Mouse (Mus musculus) megakaryocyte, embryonic 14.5 days (primary cell): ENCODE results near the gene Zfp990. TPM values are rescaled to one million over a fixed set of nuclear protein-coding genes. Genes with fewer than 3 reads are reported as not detected.
"Not testable (repeated sequence)": the region's sequence is repeated elsewhere in the genome, so short reads cannot be mapped to it uniquely, and the experiment has no call there.

ENCODE experiments used
- H3K27me3 ChIP-seq: replicated peaks from 2 replicates; pipeline ENCODE3; 2012; ENCODE audit warnings: inconsistent platforms
- H3K36me3 ChIP-seq: replicated peaks from 2 replicates; pipeline ENCODE3; 2012; ENCODE audit warnings: low read length, inconsistent platforms, mixed read lengths
- H3K4me1 ChIP-seq: 2 replicates; pipeline ENCODE4 v1.6.1; 2012; ENCODE audit warnings: inconsistent platforms
- H3K4me3 ChIP-seq: replicated peaks from 2 replicates; pipeline ENCODE3; 2012; ENCODE audit warnings: moderate library complexity, mild to moderate bottlenecking, inconsistent platforms
- H3K9me3 ChIP-seq: 2 replicates; pipeline ENCODE4 v1.6.1; 2012; ENCODE audit warnings: inconsistent platforms
- FLI1 ChIP-seq: IDR thresholded peaks from 2 replicates; pipeline ENCODE4 v1.6.1; 2012; ENCODE audit warnings: low read length, inconsistent platforms, mixed read lengths
- GATA1 ChIP-seq: IDR thresholded peaks from 3 replicates; pipeline ENCODE4 v1.6.1; 2012; ENCODE audit warnings: mixed read lengths, low read length, inconsistent platforms, borderline replicate concordance
- polyA plus RNA-seq: library from polyadenylated mRNA; stranded (reverse); fragments of >175 nt; gene quantifications from 2 replicates; pipeline ENCODE4 v1.2.3, GENCODE M21; 2012; ENCODE audit warnings: low replicate concordance; ENCODE audit not compliant: insufficient read depth

The Zfp990 gene
- polyA plus RNA-seq, 1 experiment, result 0.08 TPM

GRCm38 (mm10) chr4:145545734-145546349 lies 35.3 kb downstream of the Zfp990 start:
- H3K4me1 ChIP-seq, H3K27me3 ChIP-seq, H3K36me3 ChIP-seq: not testable (repeated sequence)
- Histone ChIP-seq H3K4me3 (peak overlapping the region; percentile 2), H3K9me3 (peaks cover 49% of the 10 kb centered on the region)
- peak; percentile 47; the same call in 1 of the 3 replicates for TF ChIP-seq GATA1

GRCm38 (mm10) chr4:145546477-145546876 lies 35.9 kb downstream of the Zfp990 start:
- H3K36me3 ChIP-seq, H3K4me1 ChIP-seq, H3K27me3 ChIP-seq, H3K4me3 ChIP-seq: not testable (repeated sequence)
- peaks cover 46% of the 10 kb centered on the region for H3K9me3 ChIP-seq

- H3K4me1 ChIP-seq, result no peaks in the 10 kb centered on the region
- peaks cover 34% of the 10 kb centered on the region for H3K9me3 ChIP-seq
- TF ChIP-seq FLI1 (no peak), GATA1 (no peak)
Measured at GRCm38 (mm10) chr4:145556680-145557079, 46.1 kb downstream of the Zfp990 start.

GRCm38 (mm10) chr4:145559505-145560099 lies 49.0 kb downstream of the Zfp990 start:
- TF ChIP-seq GATA1, result no peak
- no peak for TF ChIP-seq FLI1
- Histone ChIP-seq H3K4me3 (no peak overlapping the region), H3K4me1 (no peaks in the 10 kb centered on the region), H3K27me3 (no peaks in the 10 kb centered on the region), H3K36me3 (no peaks in the 10 kb centered on the region), H3K9me3 (peaks cover 19% of the 10 kb centered on the region)

More at GRCm38 (mm10) chr4:145556680-145557079, 46.1 kb downstream of the Zfp990 start:
- Histone ChIP-seq H3K4me3 (no peak overlapping the region), H3K27me3 (no peaks in the 10 kb centered on the region), H3K36me3 (no peaks in the 10 kb centered on the region)

- TF ChIP-seq GATA1 (no peak), FLI1 (no peak)
- Histone ChIP-seq H3K9me3 (peaks cover 16% of the 10 kb centered on the region), H3K36me3 (no peaks in the 10 kb centered on the region), H3K4me3 (no peak overlapping the region), H3K27me3 (no peaks in the 10 kb centered on the region), H3K4me1 (no peaks in the 10 kb centered on the region)
Measured at GRCm38 (mm10) chr4:145564111-145564821, 53.7 kb downstream of the Zfp990 start.

GRCm38 (mm10) chr4:145570461-145570860 lies 59.9 kb downstream of the Zfp990 start:
- not testable (repeated sequence) for H3K36me3 ChIP-seq, H3K4me3 ChIP-seq, H3K27me3 ChIP-seq, H3K4me1 ChIP-seq
- H3K9me3 ChIP-seq, result peaks cover 16% of the 10 kb centered on the region

- H3K36me3 ChIP-seq, H3K4me3 ChIP-seq, H3K4me1 ChIP-seq, H3K27me3 ChIP-seq: not testable (repeated sequence)
- H3K9me3 ChIP-seq, result peaks cover 18% of the 10 kb centered on the region
Measured at GRCm38 (mm10) chr4:145576623-145577022, 66.1 kb downstream of the Zfp990 start.

GRCm38 (mm10) chr4:145580333-145580732 lies 69.8 kb downstream of the Zfp990 start:
- not testable (repeated sequence) for H3K4me1 ChIP-seq, H3K27me3 ChIP-seq, H3K36me3 ChIP-seq, H3K9me3 ChIP-seq, H3K4me3 ChIP-seq

GRCm38 (mm10) chr4:145585078-145585477 lies 74.5 kb downstream of the Zfp990 start, which contains the start of gene Gm13212:
TSS of gene Gm13212 (plus strand) at chr4:145585166.
- H3K4me3 ChIP-seq, result peak within 1 kb of the TSS; percentile 86
- H3K9me3 ChIP-seq, H3K27me3 ChIP-seq, H3K4me1 ChIP-seq: not testable (repeated sequence)
- peaks cover 14% of the 10 kb centered on the region for H3K36me3 ChIP-seq

GRCm38 (mm10) chr4:145586046-145586445 lies 75.5 kb downstream of the Zfp990 start:
- H3K4me1 ChIP-seq, H3K9me3 ChIP-seq, H3K27me3 ChIP-seq: not testable (repeated sequence)
- Histone ChIP-seq H3K36me3 (peaks cover 17% of the 10 kb centered on the region), H3K4me3 (peak overlapping the region; percentile 69)

Other genes starting within 250 kb of the Zfp990 start
- gene Tnfrsf8, start 195.6 kb upstream of the Zfp990 start, polyA plus RNA-seq, result 0.06 TPM in 1 of 2 replicates, not detected in the other
- 1.7 TPM in 1 of 2 replicates, not detected in the other for gene Gm13212, start 74.4 kb downstream of the Zfp990 start, polyA plus RNA-seq
- 0.41 TPM in 1 of 2 replicates, not detected in the other for gene Zfp980, start 159.9 kb downstream of the Zfp990 start, polyA plus RNA-seq